Mouse (Mus musculus) limb, embryonic 12.5 days (tissue): ENCODE measurements around the gene Rrp12. TPM values are rescaled to one million over a fixed set of nuclear protein-coding genes. Genes with fewer than 3 reads are reported as not detected.
"Not testable (repeated sequence)": the region's sequence is repeated elsewhere in the genome, so short reads cannot be mapped to it uniquely, and the experiment has no call there.

Experiments used
- ATAC-seq: fragments of 200-750 bp; cut with Nextera tagmentation; 2 replicates; pipeline ENCODE4 v1.8.0; 2017; ENCODE audit warnings: low read depth, moderate TSS enrichment; ENCODE audit not compliant: insufficient number of reproducible peaks, insufficient read depth, low FRiP score, low TSS enrichment
- H3K27ac ChIP-seq: fragments of 300-500 bp; sonication (generic); 2 replicates; pipeline ENCODE4 v1.5.1; 2016; ENCODE audit warnings: mild to moderate bottlenecking, moderate library complexity
- H3K27me3 ChIP-seq: fragments of 300-500 bp; sonication (generic); 2 replicates; pipeline ENCODE4 v1.6.1; 2016; ENCODE audit warnings: mild to moderate bottlenecking, moderate library complexity
- H3K36me3 ChIP-seq: fragments of 300-500 bp; sonication (generic); 2 replicates; pipeline ENCODE4 v1.6.1; 2016; ENCODE audit warnings: mild to moderate bottlenecking, moderate library complexity
- H3K4me1 ChIP-seq: fragments of 300-500 bp; sonication (generic); replicated peaks from 2 replicates; pipeline ENCODE4 v1.6.1; 2016
- H3K4me2 ChIP-seq: fragments of 300-500 bp; sonication (generic); 2 replicates; pipeline ENCODE4 v1.6.1; 2016; ENCODE audit warnings: mild to moderate bottlenecking, moderate library complexity
- H3K4me3 ChIP-seq: fragments of 300-500 bp; sonication (generic); replicated peaks from 2 replicates; pipeline ENCODE4 v1.5.1; 2016; ENCODE audit warnings: mild to moderate bottlenecking
- H3K9ac ChIP-seq: fragments of 300-500 bp; sonication (generic); replicated peaks from 2 replicates; pipeline ENCODE4 v1.6.1; 2016; ENCODE audit warnings: mild to moderate bottlenecking, moderate library complexity
- H3K9me3 ChIP-seq: fragments of 300-500 bp; sonication (generic); 2 replicates; pipeline ENCODE4 v1.6.1; 2016; ENCODE audit warnings: mild to moderate bottlenecking, moderate library complexity
- WGBS: fragments of 180-500 bp; shearing (Covaris S2); methylation state at CpG from one replicate; pipeline ENCODE4 v1.1.7; 2016; 5-methylcytosine and 5-hydroxymethylcytosine counted together
- polyA plus RNA-seq: library from polyadenylated mRNA; unstranded; fragments of >200 nt; fragmentation: Nextera tagmentation; extraction: Ambion mirVana; gene quantifications from 2 replicates; pipeline ENCODE4 v1.2.1, GENCODE M21; 2016

Rrp12 gene
- polyA plus RNA-seq, 1 experiment from 2014 or later = 23.2 TPM

GRCm38 (mm10) chr19:41902848-41903593 is 7.0 kb upstream of the Rrp12 start:
- Histone ChIP-seq H3K9ac (no peak overlapping the region), H3K4me2 (no peak overlapping the region), H3K9me3 (no peaks in the 10 kb centered on the region), H3K27ac (no peak overlapping the region), H3K36me3 (no peaks in the 10 kb centered on the region), H3K4me3 (no peak overlapping the region), H3K4me1 (no peaks in the 10 kb centered on the region), H3K27me3 (no peaks in the 10 kb centered on the region)
- ATAC-seq = no peak
- WGBS = 89% methylated on average over 10 of the region's 10 CpGs

DNA sequence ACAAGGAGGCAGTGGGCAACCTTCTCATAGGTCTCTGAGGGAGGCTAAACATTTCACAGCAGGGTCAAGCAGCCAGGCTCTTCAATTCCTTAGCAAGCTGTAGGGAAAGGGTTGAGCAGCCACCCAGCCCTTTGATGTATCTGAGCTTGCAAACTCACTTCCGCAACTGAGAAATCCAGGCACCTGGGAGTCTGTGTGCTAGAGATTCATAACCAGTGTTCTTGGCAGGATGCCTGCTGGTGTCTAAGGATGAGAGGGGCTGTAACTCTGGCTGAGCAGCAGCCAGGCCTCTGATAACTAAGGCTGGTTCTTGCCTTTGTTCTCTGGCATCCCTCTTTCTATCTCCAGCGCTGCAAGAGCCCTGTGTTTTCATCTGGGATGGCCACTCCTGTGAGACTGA is 5.7 kb upstream of the Rrp12 start:
- no peak for ATAC-seq
- no peak overlapping the region for H3K4me2 ChIP-seq
- no peaks in the 10 kb centered on the region for H3K27me3 ChIP-seq
- no peaks in the 10 kb centered on the region for H3K36me3 ChIP-seq
- 37% methylated on average over 2 of the region's 2 CpGs for WGBS
- H3K4me3 ChIP-seq = no peak overlapping the region
- no peaks in the 10 kb centered on the region for H3K9me3 ChIP-seq
- no peak overlapping the region for H3K27ac ChIP-seq
- H3K9ac ChIP-seq = no peak overlapping the region
- H3K4me1 ChIP-seq = no peaks in the 10 kb centered on the region

- Histone ChIP-seq H3K4me2 (no peak overlapping the region), H3K27ac (no peak overlapping the region), H3K27me3 (no peaks in the 10 kb centered on the region), H3K4me1 (peaks cover 2% of the 10 kb centered on the region; the same call in 1 of the 2 replicates), H3K36me3 (no peaks in the 10 kb centered on the region), H3K9ac (no peak overlapping the region), H3K4me3 (no peak overlapping the region), H3K9me3 (no peaks in the 10 kb centered on the region)
- ATAC-seq = no peak
- 84% methylated on average over 8 of the region's 8 CpGs for WGBS
These were observed 4.6 kb upstream of the Rrp12 start for GRCm38 (mm10) chr19:41900495-41901090.

DNA sequence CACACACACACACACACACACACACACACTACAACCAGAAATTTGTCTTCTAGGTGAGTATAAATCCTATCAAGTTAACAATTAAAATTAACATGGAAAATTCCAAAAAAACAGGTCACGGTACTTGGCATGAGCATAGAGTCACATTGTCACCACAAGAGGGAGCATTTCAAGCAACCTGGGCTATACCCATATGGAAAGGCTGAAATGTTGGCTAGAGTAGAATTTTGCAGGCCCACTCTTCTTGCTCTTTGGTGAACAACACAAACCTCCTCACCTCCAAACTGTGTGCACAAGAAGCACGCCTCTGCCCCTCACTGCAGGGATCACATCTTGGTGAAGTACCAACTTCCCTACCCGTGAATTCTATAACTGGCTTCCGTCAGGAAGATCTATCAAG is 2.9 kb upstream of the Rrp12 start:
- Histone ChIP-seq H3K9me3 (no peaks in the 10 kb centered on the region), H3K27me3 (no peaks in the 10 kb centered on the region), H3K4me2 (no peak overlapping the region), H3K36me3 (no peaks in the 10 kb centered on the region), H3K9ac (no peak overlapping the region), H3K4me1 (peaks cover 9% of the 10 kb centered on the region), H3K4me3 (no peak overlapping the region), H3K27ac (no peak overlapping the region)
- 46% methylated on average over 4 of the region's 4 CpGs for WGBS
- no peak for ATAC-seq

DNA sequence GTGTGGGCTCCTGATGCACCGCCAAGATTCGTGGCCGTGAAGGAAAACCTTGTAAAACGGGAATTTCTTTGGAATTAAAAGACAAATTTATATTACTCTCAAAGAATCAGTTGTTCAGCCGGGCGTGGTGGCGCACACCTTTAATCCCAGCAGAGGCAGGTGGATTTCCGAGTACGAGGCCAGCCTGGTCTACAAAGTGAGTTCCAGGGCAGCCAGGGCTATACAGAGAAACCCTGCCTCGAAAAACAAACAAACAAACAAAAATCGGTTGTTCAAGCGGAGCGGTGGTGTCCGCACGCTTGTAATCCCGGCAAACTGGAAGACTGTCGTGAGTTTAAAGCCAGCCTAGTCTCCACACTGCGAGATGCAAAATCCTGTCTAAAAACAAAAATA is 342 bp upstream of the Rrp12 start:
- H3K27ac ChIP-seq = no peak overlapping the region
- 23% methylated on average over 18 of the region's 18 CpGs for WGBS
- peak overlapping the region; percentile 77 for H3K4me3 ChIP-seq
- ATAC-seq = peak; percentile 21; the same call in 1 of the 2 replicates
- H3K4me1 ChIP-seq = peaks cover 9% of the 10 kb centered on the region
- peak overlapping the region; percentile 92 for H3K4me2 ChIP-seq
- no peaks in the 10 kb centered on the region for H3K27me3 ChIP-seq
- no peaks in the 10 kb centered on the region for H3K9me3 ChIP-seq
- no peak overlapping the region for H3K9ac ChIP-seq
- peaks cover 2% of the 10 kb centered on the region; the same call in 1 of the 2 replicates for H3K36me3 ChIP-seq

GRCm38 (mm10) chr19:41894959-41895358 is 1.0 kb downstream of the Rrp12 start:
- no peaks in the 10 kb centered on the region for H3K9me3 ChIP-seq
- no peaks in the 10 kb centered on the region for H3K27me3 ChIP-seq
- H3K27ac ChIP-seq = no peak overlapping the region
- peak overlapping the region; percentile 56; the same call in 1 of the 2 replicates for H3K9ac ChIP-seq
- H3K36me3 ChIP-seq = peaks cover 16% of the 10 kb centered on the region
- 52% methylated on average over 7 of the region's 7 CpGs for WGBS
- peak overlapping the region; percentile 77 for H3K4me3 ChIP-seq
- peak overlapping the region; percentile 92 for H3K4me2 ChIP-seq
- H3K4me1 ChIP-seq = peaks cover 9% of the 10 kb centered on the region
- no peak for ATAC-seq

DNA sequence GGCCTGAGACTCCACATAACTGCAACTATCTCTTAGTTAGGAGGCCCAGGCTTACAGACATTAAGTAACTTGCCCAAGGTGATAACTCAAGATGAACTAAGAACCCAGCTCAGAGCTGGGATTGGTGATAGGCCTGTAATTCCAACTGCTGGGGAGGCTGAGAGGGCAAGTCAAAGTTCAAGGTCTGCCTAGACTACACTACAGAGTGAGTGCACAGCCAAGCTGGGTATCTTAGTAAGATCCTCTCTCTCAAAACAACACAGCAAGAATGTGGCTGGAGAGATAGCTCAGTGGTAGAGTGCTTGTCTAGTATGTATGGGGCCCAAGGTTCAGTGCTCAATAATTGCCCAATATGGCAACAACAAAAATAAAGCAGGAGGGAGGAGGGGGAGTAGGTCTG is 7.8 kb downstream of the Rrp12 start:
- peaks cover 70% of the 10 kb centered on the region for H3K36me3 ChIP-seq

GRCm38 (mm10) chr19:41883882-41884281 is 12.1 kb downstream of the Rrp12 start:
- no peaks in the 10 kb centered on the region for H3K27me3 ChIP-seq
- no peak overlapping the region for H3K4me3 ChIP-seq
- 87% methylated on average over 9 of the region's 9 CpGs for WGBS
- H3K27ac ChIP-seq = no peak overlapping the region
- no peak overlapping the region for H3K9ac ChIP-seq
- no peak overlapping the region for H3K4me2 ChIP-seq
- H3K36me3 ChIP-seq = peaks cover 70% of the 10 kb centered on the region
- H3K4me1 ChIP-seq = no peaks in the 10 kb centered on the region
- no peak for ATAC-seq
- no peaks in the 10 kb centered on the region for H3K9me3 ChIP-seq

More for the DNA sequence above, 7.8 kb downstream of the Rrp12 start:
- H3K4me2 ChIP-seq = no peak overlapping the region
- no peaks in the 10 kb centered on the region for H3K27me3 ChIP-seq
- no peak overlapping the region for H3K27ac ChIP-seq
- ATAC-seq = no peak
- no peak overlapping the region for H3K9ac ChIP-seq
- no peaks in the 10 kb centered on the region for H3K9me3 ChIP-seq
- no peaks in the 10 kb centered on the region for H3K4me1 ChIP-seq
- H3K4me3 ChIP-seq = no peak overlapping the region

GRCm38 (mm10) chr19:41881842-41882241 is 14.1 kb downstream of the Rrp12 start:
- WGBS = 97% methylated on average over 4 of the region's 4 CpGs
- H3K9me3 ChIP-seq = no peaks in the 10 kb centered on the region
- no peaks in the 10 kb centered on the region for H3K4me1 ChIP-seq
- H3K4me3 ChIP-seq = no peak overlapping the region
- H3K4me2 ChIP-seq = no peak overlapping the region
- H3K27ac ChIP-seq = no peak overlapping the region
- no peaks in the 10 kb centered on the region for H3K27me3 ChIP-seq
- ATAC-seq = no peak
- H3K36me3 ChIP-seq = peaks cover 65% of the 10 kb centered on the region
- H3K9ac ChIP-seq = no peak overlapping the region

GRCm38 (mm10) chr19:41874356-41874755 is 21.6 kb downstream of the Rrp12 start:
- H3K4me1 ChIP-seq = no peaks in the 10 kb centered on the region
- H3K36me3 ChIP-seq = peaks cover 82% of the 10 kb centered on the region
- no peak for ATAC-seq
- H3K4me2 ChIP-seq = no peak overlapping the region
- no peak overlapping the region for H3K4me3 ChIP-seq
- H3K9me3 ChIP-seq = no peaks in the 10 kb centered on the region
- H3K27me3 ChIP-seq = no peaks in the 10 kb centered on the region
- no peak overlapping the region for H3K27ac ChIP-seq
- no peak overlapping the region for H3K9ac ChIP-seq
- WGBS = 92% methylated on average over 14 of the region's 14 CpGs

DNA sequence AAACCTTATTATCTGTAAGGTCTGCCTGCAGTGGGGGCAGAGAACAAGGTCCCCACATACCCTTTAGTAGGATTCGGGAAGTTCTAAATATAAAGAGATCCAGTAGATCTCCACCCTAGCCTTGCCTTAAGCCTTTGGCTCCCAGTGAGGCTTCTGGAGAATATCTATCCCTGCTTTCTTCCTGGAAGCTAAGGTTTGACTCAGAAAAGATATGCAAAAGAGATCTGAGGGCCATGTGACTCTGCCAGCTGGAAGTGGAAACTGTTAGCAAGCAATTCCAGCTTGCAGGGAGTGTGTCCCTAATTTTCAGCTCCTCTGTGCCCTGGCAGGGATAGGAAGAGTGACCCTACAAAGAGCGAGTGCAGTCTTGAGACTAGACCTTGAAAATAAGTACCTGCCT is 23.7 kb downstream of the Rrp12 start:
- no peak for ATAC-seq
- no peaks in the 10 kb centered on the region for H3K9me3 ChIP-seq
- no peak overlapping the region for H3K9ac ChIP-seq
- no peak overlapping the region for H3K27ac ChIP-seq
- H3K27me3 ChIP-seq = no peaks in the 10 kb centered on the region
- no peak overlapping the region for H3K4me3 ChIP-seq
- WGBS = 95% methylated on average over 2 of the region's 2 CpGs
- H3K36me3 ChIP-seq = peaks cover 91% of the 10 kb centered on the region
- no peaks in the 10 kb centered on the region for H3K4me1 ChIP-seq
- H3K4me2 ChIP-seq = no peak overlapping the region

- ATAC-seq, H3K4me3 ChIP-seq, H3K4me2 ChIP-seq, H3K4me1 ChIP-seq, H3K27ac ChIP-seq, H3K9me3 ChIP-seq, H3K27me3 ChIP-seq, H3K9ac ChIP-seq: not testable (repeated sequence)
- WGBS = 80% methylated on average over 5 of the region's 5 CpGs
- peaks cover 93% of the 10 kb centered on the region for H3K36me3 ChIP-seq
These were observed 26.0 kb downstream of the Rrp12 start for GRCm38 (mm10) chr19:41869946-41870345.
